Mouse (Mus musculus): ENCODE results near the gene Aknad1.

Gene Aknad1

GRCm38 (mm10) chr3:108751691-108752090, 12.2 kb downstream of the Aknad1 start:
- no peak for DNase-seq

- DNase-seq = no peak
These were observed 15.1 kb downstream of the Aknad1 start for GRCm38 (mm10) chr3:108754541-108754940.

DNA sequence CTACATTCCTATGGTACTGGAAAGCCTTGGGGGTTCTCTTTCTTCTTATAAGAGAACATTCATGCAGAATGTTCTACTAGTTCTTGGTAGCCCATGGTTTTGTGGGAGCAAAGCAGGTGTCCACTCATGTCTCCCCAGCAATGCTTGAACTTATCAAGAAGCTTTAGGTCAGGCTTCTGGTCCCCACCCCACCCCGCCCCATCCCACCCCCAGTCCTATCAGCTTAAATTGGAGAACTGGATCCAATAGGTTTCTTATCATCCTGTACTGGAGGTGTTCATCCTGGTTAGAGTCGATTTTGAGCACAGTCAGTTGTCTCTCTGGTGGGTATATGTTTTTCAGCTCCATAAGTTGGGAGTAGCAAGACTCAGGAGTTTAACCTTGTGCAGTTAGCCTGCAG, 16.1 kb downstream of the Aknad1 start:
- no peak for DNase-seq

- DNase-seq = no peak
These were observed 16.7 kb downstream of the Aknad1 start for GRCm38 (mm10) chr3:108756131-108756530.

GRCm38 (mm10) chr3:108757570-108757969, 18.1 kb downstream of the Aknad1 start:
- DNase-seq = no peak

DNA sequence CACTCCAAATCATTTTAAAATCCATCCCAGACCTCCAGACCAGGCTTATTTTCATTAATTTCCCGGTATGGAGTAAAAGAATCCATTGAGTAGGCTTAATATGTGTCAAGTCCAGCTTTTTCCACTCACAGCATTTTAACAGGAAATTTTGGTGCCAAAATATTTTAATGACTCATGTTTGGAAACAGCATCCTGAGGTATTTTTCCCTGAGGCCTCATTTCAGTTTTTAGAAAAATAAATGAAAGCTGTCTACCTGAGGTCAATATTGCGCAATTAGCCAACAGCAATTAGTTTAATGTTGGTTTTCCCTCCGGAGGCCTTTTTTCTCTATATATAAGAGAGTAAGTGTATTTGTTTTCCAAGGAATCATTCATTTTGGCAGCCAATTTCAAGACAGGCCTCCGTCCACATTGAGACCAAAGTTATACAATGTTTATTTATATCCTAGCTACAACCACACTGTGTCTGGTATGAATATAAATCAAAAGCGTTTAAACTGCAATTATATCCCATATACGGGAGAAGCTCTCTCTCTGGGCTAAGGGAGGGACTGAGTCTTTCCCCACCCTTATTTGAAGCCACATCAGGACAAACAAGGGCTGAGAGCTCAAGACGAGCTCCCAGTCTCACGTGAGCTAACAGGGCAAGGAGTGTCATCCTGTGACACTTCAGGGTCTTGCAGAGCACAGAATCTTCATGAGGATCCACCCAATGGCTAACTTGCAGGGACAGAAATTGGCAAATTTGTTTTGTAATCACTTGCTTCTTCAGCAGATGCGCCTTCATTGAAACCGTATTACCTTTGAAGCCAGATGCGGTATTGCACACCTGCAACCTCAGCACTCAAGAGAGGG, 20.3 kb downstream of the Aknad1 start:
- no peak for DNase-seq

DNA sequence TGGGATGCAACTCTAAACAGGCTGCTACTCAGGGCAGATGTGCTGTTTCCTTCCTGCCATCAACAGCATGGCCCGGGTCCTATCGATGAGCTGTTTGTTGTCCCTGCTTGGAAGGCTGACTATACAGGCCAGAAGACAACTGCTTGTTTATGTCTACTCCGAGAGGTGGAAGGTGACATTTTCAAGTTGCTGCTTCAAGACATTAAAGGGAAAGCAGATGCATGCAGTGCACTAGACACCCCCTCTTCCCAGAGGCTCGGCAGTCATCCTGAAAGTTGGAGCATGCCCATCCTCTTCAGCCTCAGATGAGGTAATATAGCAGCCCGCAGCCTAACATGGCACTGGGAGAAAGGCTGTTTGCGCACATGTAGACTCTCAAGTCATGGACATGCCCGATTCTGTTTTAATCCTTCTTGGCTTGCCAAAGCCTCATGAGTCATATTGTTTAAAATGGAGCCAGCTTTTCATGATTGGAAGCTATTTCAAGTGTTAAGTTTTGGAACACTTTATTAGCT, 23.2 kb downstream of the Aknad1 start:
- DNase-seq = no peak

GRCm38 (mm10) chr3:108763691-108764090, 24.2 kb downstream of the Aknad1 start:
- no peak for DNase-seq

GRCm38 (mm10) chr3:108764976-108765375, 25.5 kb downstream of the Aknad1 start:
- no peak for DNase-seq

DNA sequence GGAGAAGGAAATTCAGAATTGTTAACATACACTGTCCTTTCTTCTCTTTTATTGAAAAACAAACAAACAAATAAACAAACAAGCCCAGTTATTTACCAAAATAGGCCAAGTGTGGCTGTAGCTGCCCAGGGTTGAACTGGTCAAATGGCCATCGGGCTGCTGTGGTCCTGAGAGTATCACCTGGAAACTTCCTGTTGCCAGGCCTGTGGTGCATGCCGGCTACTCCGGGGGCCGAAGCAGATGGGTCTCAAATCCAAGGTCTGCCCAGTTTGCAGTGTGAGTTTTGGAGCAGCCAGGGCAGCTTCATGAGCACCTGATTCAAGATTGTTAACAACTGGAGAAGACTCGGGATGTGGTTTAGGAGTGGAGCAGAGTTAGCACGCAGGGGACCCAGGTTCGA, 26.0 kb downstream of the Aknad1 start:
- no peak for DNase-seq

- no peak for DNase-seq
These were observed 27.5 kb downstream of the Aknad1 start for GRCm38 (mm10) chr3:108766943-108767342.

DNA sequence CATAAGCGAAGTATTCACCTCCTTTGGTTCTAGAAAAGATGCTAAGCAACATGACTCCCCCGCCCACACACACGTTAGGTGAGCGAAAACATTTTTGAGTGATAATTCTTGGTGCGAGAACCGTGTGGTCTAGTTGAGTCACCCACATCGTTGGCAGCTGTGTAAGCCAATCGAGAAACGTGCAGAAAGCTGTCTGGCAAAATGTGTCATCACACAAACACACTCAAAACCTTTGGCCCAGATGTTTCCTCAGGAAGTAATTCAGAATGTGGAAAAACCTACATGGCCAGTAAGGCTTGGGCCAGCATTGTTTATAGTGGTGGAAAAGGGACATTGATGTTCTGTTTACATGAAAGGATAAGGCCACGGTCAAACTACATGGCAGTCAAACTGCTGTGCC, 28.0 kb downstream of the Aknad1 start:
- DNase-seq = no peak

DNA sequence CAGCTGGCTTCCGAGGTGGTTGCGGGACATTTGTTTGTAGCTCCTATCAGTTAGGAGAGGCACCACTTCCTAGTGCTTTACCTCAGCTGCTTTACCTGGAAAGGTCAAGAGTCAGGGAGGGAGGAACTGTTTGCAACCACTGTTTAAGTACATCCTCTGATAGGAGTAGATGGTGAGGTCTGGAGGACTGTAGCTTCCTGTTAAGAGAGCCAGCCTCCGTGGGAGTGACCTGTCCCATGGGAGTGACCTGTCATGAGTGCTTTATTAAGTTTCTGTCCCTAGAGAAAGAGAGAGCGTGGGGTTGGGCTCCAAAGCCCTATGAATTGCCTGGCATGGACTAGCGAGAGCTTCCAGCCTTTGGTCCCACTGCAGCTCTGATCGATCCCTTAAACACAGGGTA, 30.1 kb downstream of the Aknad1 start:
- DNase-seq = no peak

DNA sequence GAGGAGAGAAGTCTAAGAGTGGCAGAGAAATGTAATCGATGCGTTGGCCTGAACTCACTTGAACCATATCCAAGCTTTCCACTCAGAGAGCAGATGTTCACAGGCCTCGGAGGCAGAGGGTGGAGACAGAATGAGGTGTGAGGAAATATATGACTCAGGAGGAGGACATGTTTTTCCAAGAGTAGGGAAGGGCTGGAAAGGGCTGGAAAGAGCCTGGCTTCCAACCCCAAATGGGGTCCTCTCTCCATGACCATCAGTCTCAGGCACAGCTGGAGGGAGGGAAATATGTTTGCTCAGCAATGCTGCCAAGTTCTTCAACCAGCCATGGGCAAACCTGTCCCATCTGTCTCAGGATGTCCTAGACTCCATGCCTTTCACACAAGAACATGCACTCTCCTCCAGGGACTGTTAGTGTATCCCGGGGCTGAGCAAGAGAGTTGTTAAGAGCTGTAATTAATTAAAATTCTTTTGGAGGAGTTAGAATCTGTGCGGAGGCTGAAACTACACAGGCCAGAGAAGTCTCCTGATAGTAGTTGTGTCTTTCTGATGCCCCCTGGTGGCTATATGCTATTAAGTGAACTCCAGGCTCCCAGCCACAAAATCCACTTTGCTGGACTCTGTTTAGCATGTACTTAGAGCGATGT, 31.4 kb downstream of the Aknad1 start:
- DNase-seq = peak; percentile 55

DNA sequence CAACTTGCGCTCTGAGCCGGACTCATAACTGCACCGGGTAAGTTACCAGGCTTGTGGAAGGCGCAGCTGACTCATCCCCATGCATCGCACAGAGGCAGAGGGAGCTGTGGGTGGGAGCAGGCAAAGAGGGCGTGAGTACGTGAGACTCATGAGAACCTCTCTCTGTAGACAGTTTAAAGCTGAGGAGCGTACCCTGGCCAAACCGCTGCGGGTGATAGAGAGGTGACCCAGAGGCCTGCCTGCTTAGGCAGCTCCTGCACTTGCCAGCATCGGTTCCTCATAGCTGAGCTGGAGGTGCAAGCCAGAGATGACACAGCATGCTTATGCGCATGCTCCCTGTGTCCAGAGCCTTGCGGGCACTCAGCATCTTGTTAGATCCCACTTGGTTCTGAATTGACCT, 32.8 kb downstream of the Aknad1 start:
- no peak for DNase-seq

DNA sequence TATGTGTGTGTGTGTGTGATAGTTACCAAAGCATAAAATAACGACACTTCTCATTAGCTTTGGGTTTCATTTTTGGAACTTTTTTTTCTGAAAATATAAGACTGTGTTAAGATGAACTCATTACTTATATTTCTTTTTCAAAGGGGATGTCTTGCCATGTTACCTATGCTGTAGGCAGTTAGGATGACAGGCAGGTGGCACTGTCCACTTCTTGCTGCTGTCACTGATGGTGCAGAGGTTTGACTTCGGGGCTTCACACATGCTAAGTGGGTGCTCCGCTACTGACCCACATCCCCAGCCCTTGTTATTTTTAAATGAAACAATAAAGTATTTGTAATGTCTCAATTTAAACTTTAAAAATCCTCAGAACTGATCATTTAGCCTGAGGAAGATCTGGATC, 33.4 kb downstream of the Aknad1 start:
- DNase-seq = no peak

- no peak for DNase-seq
These were observed 39.5 kb downstream of the Aknad1 start for GRCm38 (mm10) chr3:108778761-108779540.

DNA sequence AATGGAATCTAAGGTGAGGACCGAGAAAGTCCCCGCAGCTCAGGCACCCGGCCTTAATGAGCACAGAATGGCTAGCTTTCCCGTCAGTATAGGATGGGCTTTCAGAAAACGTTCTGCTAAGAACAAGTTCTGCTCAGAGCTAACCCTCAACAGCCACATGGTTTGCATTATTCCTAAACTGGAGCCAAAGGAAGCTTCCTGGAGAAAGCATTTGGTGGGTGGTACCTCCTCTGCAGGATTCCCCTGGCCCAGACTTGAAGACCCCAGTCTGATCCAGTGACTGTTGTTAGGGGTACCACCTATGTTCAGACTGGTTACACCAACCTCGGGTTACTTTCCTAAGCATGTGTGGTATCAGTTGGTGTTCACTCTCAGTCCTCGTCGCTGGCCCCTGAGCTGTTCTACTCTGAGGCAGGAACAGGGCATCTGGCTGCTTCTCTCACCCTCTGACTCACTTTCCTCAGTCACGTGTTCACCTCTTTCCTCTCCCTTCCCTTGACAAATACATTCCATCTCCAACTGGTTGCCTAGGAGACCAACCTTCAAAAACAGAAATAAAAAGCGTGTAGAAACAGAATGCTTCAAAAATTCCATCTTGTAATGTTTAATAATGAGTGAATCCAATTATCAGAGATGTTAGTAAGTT, 41.9 kb downstream of the Aknad1 start:
- no peak for DNase-seq

GRCm38 (mm10) chr3:108781884-108782270, 42.4 kb downstream of the Aknad1 start:
- no peak for DNase-seq

- DNase-seq = no peak
These were observed 43.0 kb downstream of the Aknad1 start for GRCm38 (mm10) chr3:108782364-108782895.

DNA sequence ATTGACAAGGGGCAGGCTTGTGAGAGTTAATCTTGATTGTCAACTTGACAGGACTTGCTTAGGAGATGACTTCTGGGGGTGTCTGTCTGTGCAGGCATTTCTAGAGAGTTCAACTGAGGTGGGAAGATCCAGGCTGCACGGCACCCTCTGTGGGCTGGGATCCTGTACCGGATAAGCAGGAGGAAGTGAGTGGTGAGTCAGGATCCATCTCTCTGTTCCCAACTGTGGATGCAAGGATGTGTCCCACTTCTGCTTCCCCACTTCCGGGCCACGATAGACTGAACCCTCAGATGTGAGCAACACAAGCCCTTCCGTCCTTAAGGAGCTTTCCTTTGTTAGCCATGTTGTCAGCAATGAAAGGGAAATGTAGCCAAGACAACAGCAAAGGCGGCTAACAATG, 47.1 kb downstream of the Aknad1 start:
- no peak for DNase-seq

- no peak for DNase-seq
These were observed 48.4 kb downstream of the Aknad1 start for GRCm38 (mm10) chr3:108787754-108788454.

Data from thymus, postnatal 25 days (tissue).